Mouse (Mus musculus): ENCODE data around the gene E030018B13Rik.

GRCm38 (mm10) chr7:63901346-63901745 is 15.3 kb upstream of the E030018B13Rik start:
- TF ChIP-seq CTCF (IDR thresholded peaks at IDR 0.05; ENCODE audit: low read depth) (no peak), EP300 (IDR thresholded peaks at IDR 0.05; ENCODE audit: low read depth) (no peak)

Data from liver, postnatal 0 days (tissue).